Mouse (Mus musculus) frontal cortex, adult 2 months (tissue): ENCODE results near the gene Lrp2. TPM values are rescaled to one million over a fixed set of nuclear protein-coding genes. Genes with fewer than 3 reads are reported as not detected.
"Not testable (repeated sequence)": the region's sequence is repeated elsewhere in the genome, so short reads cannot be mapped to it uniquely, and the experiment has no call there.

Experiments
- DNase-seq, 2 experiments: peaks; one replicate each; pipeline ENCODE4 v3.0.0; 2022; ENCODE audit warnings: low spot score in 1 of 2; ENCODE audit errors: extremely low spot score in 1 of 2
- polyA plus RNA-seq: library from polyadenylated mRNA; depleted of rRNA; stranded (reverse); fragments of >200 nt; gene quantifications from 2 replicates; pipeline ENCODE4 v1.2.3, GENCODE M21; 2012

Gene Lrp2
- polyA plus RNA-seq, 1 experiment, result 0.06 TPM

DNA sequence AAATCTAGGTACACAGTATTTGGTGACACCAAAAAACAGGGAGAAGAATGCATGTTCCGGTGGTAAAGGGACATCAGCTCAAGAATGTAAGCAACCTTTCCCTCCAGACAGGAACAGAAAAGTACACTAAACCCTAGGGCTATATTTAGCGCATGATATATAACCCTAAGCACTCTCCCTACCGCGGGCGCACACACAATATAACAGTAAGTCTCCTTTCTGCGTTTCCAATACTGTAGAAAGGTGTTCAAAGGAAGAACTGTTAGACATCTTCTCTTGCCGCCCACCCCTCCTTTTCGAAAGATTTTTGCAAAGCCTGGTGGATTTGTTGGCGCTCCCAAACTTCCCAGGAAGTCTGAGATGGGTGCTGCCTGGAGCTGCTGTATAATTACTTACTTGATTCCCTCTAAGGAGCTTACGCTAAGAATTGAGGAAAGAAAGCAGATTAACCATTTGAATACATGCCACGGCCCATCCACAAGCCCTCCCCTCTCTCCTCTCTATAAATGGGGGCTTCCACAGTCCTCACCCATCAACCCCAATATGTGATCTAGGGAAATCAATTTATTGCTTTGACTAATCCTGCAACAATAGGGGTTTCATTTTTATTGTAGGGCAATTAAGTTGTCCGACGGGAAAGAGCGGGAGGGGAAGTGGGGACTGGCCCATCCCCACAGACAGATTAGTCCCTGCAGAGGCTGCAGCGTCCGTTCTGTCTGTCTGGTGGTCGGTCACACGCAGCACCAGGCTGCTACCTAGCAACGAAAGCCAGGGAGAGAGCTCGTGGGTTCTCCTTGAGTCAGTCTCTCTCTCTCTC is 1.5 kb downstream of the Lrp2 start:
- DNase-seq, result no peak

DNA sequence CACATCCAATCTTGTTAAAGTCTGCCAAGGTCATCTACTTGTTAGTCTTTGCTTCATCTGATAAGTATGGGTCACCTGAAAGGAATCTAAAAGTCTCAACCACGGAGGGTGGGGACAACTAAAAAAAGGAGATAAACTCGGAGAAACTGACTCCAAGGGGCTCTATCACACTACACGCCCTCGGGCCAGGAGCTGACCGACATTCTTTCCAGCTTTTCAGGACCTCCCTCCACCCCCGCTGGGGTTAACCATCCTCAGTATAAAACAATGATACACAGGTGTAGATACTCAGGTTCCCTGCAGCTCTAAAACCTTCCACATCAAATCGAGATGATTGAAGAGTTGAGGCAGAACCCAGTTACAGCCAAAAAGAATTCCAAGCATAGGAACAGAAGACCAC is 3.0 kb downstream of the Lrp2 start:
- DNase-seq, result no peak

DNA sequence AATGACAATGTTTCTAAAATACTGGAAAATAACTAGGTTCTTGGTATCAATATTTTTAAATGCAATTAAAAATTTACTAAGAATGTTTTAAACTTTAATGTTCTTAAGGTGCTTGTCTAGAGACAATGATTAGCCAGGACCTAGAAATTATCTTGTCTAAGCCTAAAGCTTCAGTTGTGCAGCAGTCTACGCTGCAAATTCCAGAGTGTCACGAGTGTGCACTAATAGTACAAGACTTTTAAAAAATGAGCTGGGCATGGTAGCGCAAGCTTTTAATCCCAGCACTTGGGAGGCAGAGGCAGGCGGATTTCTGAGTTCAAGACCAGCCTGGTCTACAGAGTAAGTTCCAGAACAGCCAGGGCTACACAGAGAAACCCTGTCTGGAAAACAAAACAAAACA is 3.8 kb downstream of the Lrp2 start:
- not testable (repeated sequence) for DNase-seq

DNA sequence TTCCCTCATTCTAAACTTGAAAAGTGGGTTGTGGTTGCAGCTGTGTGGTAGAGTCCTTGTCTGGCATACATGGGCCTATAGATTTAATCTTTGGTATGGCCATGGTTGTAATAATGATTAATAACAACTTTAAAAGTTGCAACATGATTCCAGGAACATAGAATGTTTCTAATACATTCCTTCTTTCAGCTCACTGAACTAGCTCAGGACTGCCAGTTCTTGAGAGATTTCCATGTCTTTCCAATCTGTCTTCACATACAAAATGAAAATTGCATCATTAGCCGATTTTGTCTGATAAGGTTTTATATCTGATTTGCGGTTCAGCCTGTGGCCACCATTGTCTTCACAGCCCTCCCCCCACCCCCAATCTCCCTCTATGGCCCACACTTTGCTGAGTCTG is 5.8 kb downstream of the Lrp2 start:
- DNase-seq, result no peak

DNA sequence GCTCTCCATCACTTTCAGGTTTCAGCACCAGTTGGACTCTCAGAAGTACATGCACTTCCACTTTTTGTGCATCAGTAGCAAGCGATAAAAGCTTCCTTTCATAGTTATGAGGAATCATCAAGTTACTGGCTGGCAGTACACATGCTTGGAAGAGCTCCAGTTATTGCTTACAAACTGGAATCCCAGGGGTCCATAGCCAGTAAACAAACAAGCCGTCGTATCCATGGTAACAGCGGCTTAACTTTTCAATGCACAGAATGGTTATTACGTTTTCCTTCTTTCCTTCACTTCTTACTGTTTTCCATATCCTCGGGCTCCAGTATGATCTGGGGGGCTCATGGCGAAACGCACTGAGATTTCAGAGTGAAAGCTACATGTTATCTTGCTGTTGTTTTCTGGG is 7.7 kb downstream of the Lrp2 start:
- no peak for DNase-seq

DNA sequence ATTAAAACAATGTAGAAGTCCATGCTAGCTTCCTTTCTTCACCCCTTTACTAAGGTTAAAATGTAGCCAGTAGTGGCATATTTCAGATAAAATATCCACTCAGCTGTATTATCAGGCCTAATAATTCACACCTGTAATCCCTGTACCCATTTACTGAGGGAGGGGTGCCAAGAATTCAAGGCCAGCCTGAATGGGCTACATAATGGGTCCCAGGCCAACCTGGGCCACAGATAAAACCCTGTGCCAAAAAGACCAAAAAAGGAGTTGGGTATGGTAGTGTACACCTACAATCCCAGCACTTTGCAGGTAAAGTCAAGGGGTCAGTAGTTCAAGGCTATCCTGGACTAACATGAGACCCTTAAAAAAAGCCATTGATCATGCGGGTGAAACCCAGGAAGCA is 9.3 kb downstream of the Lrp2 start:
- no peak for DNase-seq

DNA sequence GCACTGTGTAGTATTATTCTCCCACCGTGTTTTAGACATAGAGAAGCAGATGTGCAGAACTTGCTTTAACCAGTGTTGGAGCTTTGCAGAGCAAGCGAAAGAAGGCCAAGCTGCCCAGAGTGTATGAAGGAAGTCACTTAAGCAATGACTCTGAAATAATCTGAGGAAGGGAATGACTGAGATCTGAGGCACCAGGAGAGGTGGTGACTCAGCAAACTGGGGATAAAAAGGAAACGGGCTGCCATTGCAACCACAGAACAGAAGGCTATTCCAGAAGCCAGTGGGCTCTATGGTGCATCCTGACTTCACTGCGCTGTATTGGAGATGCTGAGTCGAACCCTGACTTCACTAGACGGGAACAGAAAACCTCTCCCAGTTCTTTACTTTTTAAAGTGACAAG is 10.9 kb downstream of the Lrp2 start:
- DNase-seq, result no peak

DNA sequence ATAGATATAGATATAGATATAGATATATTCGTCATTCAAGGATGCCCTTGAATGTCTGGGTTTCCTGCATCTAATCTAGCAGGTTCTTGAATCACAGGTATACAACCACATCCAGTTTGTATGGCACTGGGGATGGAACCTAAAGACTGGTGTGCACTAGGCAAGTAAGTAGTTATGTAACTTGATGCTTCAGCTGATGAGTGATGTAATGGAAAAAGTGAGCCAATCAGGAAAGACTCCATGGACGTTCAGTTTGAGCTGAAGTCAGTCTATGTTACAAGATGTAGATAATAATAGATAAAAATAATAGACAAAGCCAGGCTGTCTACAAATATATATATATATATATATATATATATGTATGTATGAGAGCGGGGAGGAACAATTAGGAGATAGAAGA is 11.6 kb downstream of the Lrp2 start:
- no peak for DNase-seq

DNA sequence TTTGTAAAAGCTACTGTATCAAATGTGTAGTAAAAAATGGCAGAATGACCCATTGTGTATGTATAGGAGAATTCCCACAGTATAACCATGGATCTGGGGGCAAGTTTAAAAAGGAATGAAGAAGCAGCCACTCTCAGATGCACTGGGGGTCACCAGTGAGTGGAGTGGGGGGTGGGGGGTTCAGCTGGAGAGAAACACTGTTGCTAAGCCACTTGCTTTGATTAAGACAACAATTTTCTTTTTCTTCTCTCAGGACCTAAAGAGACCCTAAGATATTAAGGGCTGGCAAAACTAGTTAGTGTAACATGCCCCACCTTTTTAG is 12.2 kb downstream of the Lrp2 start:
- no peak for DNase-seq

DNA sequence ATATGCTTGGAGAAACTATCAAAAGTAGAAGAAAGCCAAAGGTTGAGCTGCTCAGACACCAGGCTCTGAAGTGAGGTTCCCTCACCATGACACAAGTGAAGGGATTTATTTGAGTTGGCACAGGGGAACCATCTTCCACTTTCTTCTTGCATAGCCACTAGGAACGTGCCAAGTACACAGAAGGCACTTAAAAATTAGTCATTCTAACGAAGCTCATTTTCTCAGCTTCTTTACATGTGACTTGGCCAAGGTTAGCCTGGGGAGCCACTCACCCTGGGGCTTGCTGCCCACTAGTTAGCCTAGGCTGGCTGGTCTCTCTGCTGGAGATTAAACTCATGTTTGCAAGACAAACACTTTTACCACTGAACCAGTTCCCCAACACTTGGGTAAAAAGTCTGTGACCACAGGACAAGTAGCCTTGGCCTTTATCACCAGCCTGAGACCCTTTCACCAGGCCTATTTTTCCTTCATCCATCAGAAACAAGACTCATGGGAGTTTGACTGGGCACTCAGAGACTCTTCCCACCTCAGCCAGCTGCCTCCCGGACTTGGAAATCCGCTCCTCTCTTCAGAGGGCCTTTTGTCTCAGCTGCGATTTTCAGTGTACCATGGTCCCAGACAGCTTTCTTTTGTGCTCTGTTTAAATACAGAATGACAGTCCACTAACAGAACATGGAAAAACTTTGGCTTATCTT is 12.7 kb downstream of the Lrp2 start:
- no peak for DNase-seq

DNA sequence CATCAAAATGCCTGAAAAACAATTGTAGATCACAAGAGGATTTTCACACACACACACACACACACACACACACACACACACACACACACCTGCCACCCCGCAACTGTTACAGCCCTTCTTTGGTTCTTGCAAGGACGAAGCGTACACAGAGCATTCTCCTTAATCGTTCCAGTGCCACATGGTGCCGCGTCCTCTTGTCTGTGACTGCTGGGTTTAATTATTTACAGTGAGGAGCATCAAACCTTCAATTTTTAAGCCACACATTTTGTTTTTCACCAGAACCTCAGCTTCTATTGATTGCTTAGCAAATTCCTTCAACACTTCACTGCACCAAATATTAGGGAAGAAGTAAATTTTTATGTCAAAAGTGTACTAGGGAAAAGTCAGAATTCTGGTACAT is 15.3 kb downstream of the Lrp2 start:
- no peak for DNase-seq

DNA sequence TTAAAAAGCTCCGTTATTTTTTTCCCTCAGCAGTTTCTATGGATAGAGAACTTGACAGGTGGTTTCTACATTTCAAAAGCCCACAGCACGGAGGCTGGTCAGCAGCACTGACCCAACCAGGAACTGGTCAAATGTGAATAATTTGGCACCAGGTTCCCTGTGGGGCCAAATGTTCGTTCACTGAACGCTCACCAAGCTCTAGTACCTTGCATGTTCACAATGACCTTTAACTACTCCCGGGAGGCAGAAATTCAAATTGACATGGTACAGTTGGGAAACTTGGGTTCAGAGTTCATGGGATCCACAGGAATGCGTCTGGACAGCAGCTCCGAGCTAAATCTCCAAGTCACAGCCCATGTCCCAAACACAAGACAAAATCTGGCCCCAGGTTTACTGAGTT is 19.6 kb downstream of the Lrp2 start:
- no peak for DNase-seq

DNA sequence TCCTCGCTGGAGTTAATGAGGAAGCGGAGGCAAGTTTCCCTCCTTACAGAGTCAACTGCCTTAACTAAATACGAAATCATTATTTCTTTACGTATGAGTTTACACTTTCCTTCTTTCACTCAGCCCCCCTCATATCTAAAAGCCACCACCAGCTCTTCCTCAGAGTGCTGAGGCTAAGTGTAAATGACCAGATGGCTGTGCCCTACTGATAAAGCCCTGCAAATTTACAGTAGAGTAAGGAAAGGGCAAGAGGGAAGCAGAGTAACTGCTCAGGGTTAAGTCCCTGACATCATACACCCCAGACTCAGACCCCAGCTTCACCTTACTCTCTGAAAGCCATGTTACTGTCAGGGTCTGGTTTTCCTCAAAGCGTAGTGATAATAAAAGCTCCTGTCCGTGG is 22.4 kb downstream of the Lrp2 start:
- no peak for DNase-seq

DNA sequence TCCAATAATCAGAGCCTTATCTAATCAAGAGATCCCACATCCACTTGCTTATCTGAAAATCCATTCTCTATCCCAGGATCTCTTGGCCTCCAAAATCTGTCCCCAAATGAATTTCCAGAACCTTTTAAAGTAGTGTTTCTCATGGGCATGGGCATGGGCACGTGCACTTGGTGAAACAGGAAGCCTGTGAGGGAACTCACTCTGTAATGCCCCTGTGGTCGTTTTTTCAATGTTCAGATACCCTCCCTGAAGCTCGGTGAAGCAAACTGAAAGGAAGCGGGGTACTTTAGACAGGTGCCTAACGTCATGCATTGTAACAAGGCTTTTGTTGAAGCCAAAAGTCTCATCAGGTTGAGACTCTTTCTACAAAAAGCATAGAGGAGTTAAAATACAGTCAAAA is 23.1 kb downstream of the Lrp2 start:
- DNase-seq, result no peak

DNA sequence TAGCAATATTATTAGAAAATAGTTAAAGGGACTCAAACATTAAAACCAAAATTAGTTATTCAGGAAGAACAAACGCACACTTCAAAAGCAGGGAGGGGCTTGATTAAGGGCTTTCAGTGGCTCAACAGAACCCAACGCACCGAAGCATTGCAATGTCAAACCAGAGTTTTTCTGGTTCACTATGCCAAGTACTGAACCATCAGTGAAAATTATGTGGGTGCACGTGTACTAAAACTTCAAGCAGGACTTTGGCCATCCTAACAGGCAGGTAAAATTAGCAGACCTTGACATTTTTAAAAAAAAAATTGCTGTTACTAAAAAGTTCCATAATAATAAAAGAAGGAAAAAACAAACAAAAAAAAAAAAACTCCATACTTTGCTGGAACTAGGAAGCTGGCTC is 25.6 kb downstream of the Lrp2 start:
- no peak for DNase-seq

DNA sequence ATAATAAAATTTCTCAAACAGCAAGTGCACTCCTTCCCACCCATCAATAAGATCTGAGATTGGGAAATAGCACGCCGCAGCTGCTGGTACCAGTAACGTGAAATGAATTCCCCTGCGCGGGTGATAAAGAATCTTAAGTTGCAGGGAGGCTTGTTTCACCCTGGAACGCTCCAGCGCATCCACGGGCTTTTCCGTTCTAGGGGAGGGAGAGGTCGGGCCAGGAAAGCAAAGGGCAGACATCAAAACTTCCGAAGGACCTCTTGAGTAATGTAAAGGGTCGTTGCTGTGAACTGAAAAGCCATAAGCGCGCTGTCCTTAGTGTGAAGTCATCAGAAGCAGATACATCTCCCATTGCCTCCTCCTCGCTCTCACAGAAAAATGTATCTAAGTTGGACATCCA is 26.5 kb downstream of the Lrp2 start:
- no peak for DNase-seq

DNA sequence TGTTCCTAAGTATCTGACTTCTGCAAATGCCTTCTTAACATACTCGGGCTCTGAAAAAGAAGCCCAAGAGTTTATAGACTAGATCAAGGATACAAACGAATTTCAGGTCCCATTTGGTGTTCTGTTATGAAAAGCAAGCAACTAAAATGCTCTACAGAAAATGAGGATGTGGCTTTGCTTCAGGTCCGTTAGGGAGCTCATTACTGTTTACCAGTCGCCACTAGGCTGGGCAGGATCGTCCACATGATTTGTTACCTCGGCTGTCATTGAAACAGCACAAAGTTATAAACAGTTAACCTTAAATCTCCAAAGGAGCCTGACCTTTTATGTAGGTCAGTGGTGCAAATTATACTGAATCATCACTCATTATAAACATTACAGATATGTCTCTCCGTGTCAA is 29.2 kb downstream of the Lrp2 start:
- no peak for DNase-seq

DNA sequence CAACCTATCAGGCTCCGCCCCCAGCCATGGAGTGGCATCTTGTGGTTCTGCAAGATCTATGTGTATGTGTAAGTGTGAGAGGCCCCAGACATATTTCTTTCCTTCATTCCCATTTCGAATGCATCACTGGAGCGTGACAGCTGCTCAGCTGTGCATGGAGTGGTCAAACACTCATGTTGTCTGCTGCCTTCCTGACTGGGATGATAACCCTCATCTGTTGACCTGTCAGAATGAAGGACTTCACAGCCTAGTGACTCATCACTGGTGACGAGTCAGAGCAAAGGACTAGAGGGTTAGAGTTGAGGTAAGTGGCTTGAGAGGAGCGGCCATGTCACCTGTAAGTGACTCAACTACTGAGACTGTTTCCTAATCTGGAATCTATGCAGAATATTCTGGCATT is 34.2 kb downstream of the Lrp2 start:
- DNase-seq, result no peak

DNA sequence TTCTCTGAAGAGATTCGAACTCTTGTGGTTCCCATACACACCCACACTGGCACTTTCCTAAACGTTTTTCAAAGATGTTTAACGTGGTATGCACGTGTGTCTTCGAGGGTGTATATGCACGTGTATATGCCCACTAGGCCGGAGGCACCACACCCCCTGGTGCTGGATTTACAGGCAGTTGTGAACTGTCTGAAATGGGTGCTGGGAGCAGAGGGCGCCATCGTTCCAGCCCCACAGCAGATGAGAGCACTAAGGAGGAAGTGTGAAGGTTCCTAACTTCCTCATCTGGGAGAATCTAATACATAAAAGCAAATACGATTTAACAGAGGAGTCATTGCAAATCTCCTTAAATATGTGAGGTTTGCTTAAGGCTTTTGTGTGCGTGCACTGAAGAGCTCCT is 39.0 kb downstream of the Lrp2 start:
- DNase-seq, result no peak

DNA sequence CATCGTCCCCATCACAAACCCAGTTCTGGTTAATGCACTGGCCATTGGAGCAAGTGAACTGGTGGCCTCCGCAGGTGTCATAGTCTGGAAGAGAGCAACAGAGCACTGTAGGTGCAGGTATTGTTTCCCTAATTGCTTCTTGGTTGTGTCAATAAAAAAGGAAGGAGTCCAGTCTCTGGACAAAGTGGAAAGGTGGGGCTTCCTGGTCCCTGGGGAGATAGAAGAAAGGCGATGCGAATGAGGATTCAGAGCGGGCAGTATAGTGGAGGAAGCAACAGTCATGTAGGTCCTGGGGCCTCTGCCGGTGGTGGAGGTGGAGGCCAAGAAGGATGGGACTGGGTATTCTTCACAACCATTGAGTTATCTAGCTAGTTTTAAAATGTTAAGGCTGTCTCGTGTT is 49.8 kb downstream of the Lrp2 start:
- DNase-seq, result no peak

DNA sequence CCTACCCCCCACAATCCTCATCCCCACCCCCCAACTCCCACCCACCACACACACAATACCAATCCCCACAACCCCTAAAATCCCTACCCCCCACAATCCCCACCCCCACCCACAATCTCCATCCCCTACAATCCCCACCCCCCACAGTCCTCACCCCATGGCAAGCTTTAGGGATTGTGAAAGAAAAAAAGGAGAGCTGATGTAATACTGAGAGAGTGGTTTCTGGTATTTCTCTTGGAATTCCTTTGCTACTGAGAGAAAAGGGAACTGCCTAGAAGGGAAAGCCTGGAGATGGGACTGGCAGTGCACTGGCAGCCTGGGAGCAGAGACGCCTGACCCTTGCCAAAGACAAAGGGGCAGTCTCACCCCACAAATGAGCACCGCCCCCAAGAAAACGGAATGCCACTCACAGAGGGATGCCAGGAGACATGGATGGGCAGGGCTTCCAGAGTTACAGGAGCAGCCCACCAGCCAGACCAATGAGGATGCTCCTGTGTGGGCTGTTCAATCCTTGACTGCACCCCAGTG is 54.3 kb downstream of the Lrp2 start:
- DNase-seq, result no peak
